Mouse (Mus musculus) forebrain, postnatal 0 days (tissue): ENCODE measurements around the gene Anapc4. TPM values are rescaled to one million over a fixed set of nuclear protein-coding genes. Genes with fewer than 3 reads are reported as not detected.

ENCODE experiments used
- ATAC-seq: fragments of 200-750 bp; cut with Nextera tagmentation; 2 replicates; pipeline ENCODE4 v1.8.0; 2017; ENCODE audit warnings: mild to moderate bottlenecking, moderate library complexity
- DNase-seq: peaks from one replicate; pipeline ENCODE4 v3.0.0-alpha.2; 2015
- H3K27ac ChIP-seq: fragments of 300-500 bp; sonication (generic); 2 replicates; pipeline ENCODE4 v1.5.1; 2014; ENCODE audit warnings: low read depth, mild to moderate bottlenecking, antibody characterized with exemption, low read length, moderate library complexity, mixed read lengths
- H3K27me3 ChIP-seq: fragments of 300-500 bp; sonication (generic); 2 replicates; pipeline ENCODE4 v1.6.1; 2014; ENCODE audit warnings: mild to moderate bottlenecking, low read length, mixed read lengths; ENCODE audit not compliant: insufficient read depth
- H3K36me3 ChIP-seq: fragments of 300-500 bp; sonication (generic); 2 replicates; pipeline ENCODE4 v1.6.1; 2014; ENCODE audit warnings: mild to moderate bottlenecking, moderate library complexity; ENCODE audit not compliant: insufficient read depth
- H3K4me1 ChIP-seq: fragments of 300-500 bp; sonication (generic); 2 replicates; pipeline ENCODE4 v1.6.1; 2014; ENCODE audit warnings: antibody characterized with exemption; ENCODE audit not compliant: insufficient read depth
- H3K4me2 ChIP-seq: fragments of 300-500 bp; sonication (generic); 2 replicates; pipeline ENCODE4 v1.6.1; 2014; ENCODE audit warnings: low read depth, mild to moderate bottlenecking, moderate library complexity
- H3K4me3 ChIP-seq: fragments of 300-500 bp; sonication (generic); 2 replicates; pipeline ENCODE4 v1.5.1; 2014; ENCODE audit warnings: low read depth, low read length, mixed read lengths
- H3K9ac ChIP-seq: fragments of 300-500 bp; sonication (generic); 2 replicates; pipeline ENCODE4 v1.6.1; 2014; ENCODE audit warnings: mild to moderate bottlenecking
- H3K9me3 ChIP-seq: fragments of 300-500 bp; sonication (generic); 2 replicates; pipeline ENCODE4 v1.6.1; 2016; ENCODE audit warnings: low read length
- CTCF ChIP-seq: sonication (generic); IDR thresholded peaks from 2 replicates; pipeline ENCODE4 v1.5.1; 2016; ENCODE audit warnings: antibody characterized with exemption, control low read depth, low read depth
- WGBS: fragments of 180-500 bp; shearing (Covaris S2); extraction: QIAGEN DNeasy Blood & Tissue Kit; methylation state at CpG from one replicate; pipeline ENCODE4 v1.1.7; 2014; 5-methylcytosine and 5-hydroxymethylcytosine counted together
- polyA plus RNA-seq: library from polyadenylated mRNA; unstranded; fragments of >200 nt; fragmentation: Nextera tagmentation; extraction: Ambion mirVana; gene quantifications from 2 replicates; pipeline ENCODE4 v1.2.1, GENCODE M21; 2015
- total RNA-seq: library from RNA; depleted of rRNA; stranded (reverse); fragments of >200 nt; gene quantifications from 2 replicates; pipeline ENCODE4 v1.2.3, GENCODE M21; 2014; rRNA removed

Gene Anapc4
- total RNA-seq (65.0 and 76.6 TPM in 2 replicates), polyA plus RNA-seq (62.7 and 78.1 TPM in 2 replicates)

DNA sequence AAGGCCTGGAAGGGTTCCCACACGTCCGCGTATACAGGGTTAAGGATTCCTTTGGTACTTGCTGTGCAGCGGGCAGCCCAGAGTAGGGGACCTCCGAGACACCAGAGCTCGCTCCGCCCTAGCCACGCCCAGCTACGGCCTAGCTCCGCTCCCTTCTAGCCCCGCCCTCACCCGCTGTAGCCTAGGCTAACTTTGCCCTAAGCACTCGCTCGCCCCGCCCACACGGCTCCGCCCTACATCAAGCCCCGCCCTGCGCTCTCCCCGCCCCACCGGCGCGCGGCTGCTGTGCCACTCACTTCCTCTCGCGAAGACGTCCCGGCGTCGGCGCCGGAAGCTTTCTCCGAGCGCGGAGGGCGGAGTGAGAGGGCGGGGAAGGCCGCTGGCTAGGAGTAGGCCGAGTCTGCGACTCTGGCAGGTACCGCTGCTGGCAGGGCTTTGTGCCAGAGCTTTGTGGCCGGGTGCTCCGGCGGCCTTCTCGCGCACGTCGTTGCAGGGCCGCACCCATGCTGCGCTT, at the start of gene Anapc4:
Gene Anapc4 (plus strand): TSS at position 252 of the 514 bp plus-strand sequence.
- no peaks in the 10 kb centered on the region for H3K9me3 ChIP-seq
- peak; percentile 98 for ATAC-seq
- H3K27ac ChIP-seq = peak within 1 kb of the TSS; percentile 89
- peaks cover 14% of the 10 kb centered on the region; the same call in 1 of the 2 replicates for H3K36me3 ChIP-seq
- H3K4me3 ChIP-seq = peak within 1 kb of the TSS; percentile 86
- peaks cover 15% of the 10 kb centered on the region for H3K4me1 ChIP-seq
- TF ChIP-seq CTCF = no peak
- DNase-seq = peak; percentile 98
- WGBS = 3% methylated on average over 50 of the region's 50 CpGs
- H3K27me3 ChIP-seq = no peaks in the 10 kb centered on the region
- peak within 1 kb of the TSS; percentile 93 for H3K9ac ChIP-seq
- H3K4me2 ChIP-seq = peak within 1 kb of the TSS; percentile 70

DNA sequence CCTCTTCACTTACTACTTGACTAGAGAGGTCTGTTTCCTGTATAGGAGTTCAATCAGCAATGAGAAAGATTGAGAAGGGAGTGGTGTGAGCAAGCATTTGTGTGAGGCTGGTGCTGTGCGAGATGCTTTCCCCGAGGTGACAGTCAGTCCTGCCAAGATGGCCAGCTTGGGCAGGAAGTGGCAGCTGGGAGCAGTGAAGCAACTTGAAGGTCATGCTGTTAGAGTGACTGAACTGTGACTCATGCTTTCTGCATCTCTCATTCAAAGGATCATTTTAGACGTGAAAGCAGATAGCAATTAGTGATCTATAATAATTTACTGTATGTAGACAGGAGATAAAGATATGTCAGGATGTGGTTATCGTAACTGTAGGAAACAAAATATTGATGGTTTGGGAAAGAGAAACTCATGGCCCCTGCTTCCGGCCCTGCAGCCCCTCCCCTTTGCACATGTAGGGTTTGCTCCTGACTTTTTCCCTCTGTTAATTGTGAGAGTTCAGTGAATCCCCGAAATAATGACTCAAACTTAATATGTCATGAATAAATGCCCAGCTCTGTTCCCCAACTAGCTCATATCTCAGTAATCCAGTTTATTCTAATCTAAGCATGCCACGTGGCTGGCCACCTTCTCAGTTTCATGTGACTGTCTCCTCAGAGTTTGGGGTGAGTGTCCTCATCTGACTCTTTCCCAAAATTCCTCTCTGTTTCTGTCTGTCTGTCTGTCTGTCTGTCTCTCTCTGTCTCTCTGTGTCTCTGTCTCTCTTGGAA, 47.1 kb upstream of the Anapc4 start:
- Histone ChIP-seq H3K9me3 (no peaks in the 10 kb centered on the region), H3K27me3 (no peaks in the 10 kb centered on the region), H3K27ac (no peak overlapping the region), H3K4me1 (no peaks in the 10 kb centered on the region), H3K4me3 (no peak overlapping the region), H3K4me2 (no peak overlapping the region), H3K36me3 (0 out of 2 replicates have a peak, but pooled peaks cover 8% of the 10 kb centered on the region), H3K9ac (no peak overlapping the region)
- no peak for DNase-seq
- TF ChIP-seq CTCF = no peak
- no peak for ATAC-seq
- WGBS = 93% methylated on average over 7 of the region's 7 CpGs

DNA sequence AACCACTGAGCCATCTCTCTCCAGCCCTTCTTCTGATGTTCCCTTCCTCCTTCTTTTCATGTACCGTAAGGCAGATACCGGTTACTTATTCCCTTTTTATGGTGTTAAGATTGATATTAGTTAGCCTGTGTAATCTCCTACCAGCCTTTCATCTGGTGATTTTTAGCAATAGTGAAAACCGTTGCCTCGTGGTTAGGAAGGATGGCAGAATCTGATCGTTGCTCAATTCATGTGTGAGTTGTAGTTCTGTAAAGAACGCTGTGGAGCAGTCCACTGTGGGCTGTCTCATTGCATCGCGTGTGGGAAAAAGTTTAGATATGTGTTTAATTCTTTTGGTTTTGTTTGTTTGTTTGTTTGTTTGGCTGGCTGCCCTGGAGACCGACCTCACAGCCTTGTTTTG, 40.6 kb upstream of the Anapc4 start:
- Histone ChIP-seq H3K4me1 (no peaks in the 10 kb centered on the region), H3K9ac (no peak overlapping the region), H3K9me3 (no peaks in the 10 kb centered on the region), H3K36me3 (peaks cover 26% of the 10 kb centered on the region), H3K27ac (no peak overlapping the region), H3K27me3 (no peaks in the 10 kb centered on the region), H3K4me2 (no peak overlapping the region), H3K4me3 (no peak overlapping the region)
- ATAC-seq = no peak
- no peak for DNase-seq
- WGBS = 93% methylated on average over 9 of the region's 9 CpGs
- no peak for TF ChIP-seq CTCF

DNA sequence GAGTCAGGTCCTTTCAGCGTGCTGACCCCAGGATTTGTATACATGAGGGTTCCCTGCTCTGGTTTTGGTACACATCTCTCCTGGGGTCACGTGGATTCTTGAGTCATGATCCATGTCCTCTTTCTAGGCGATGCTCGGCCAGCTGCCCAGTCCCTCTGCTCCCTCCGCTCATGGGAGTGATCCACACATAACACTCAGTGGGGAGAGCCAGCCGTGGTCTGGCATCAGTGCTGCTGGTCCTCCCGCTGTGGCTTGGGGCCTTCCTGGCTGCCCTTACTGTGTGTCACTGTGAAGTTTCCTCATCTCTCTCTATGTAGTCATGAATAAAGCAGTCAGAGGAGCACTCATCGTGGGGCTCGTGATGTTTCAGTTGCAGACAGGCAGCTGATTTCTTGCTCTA, 39.7 kb upstream of the Anapc4 start:
- Histone ChIP-seq H3K27ac (no peak overlapping the region), H3K27me3 (no peaks in the 10 kb centered on the region), H3K4me2 (no peak overlapping the region), H3K4me1 (no peaks in the 10 kb centered on the region), H3K9ac (no peak overlapping the region), H3K9me3 (no peaks in the 10 kb centered on the region), H3K4me3 (no peak overlapping the region), H3K36me3 (peaks cover 23% of the 10 kb centered on the region)
- ATAC-seq (no peak), DNase-seq (no peak)
- TF ChIP-seq CTCF = no peak
- 91% methylated on average over 9 of the region's 9 CpGs for WGBS

DNA sequence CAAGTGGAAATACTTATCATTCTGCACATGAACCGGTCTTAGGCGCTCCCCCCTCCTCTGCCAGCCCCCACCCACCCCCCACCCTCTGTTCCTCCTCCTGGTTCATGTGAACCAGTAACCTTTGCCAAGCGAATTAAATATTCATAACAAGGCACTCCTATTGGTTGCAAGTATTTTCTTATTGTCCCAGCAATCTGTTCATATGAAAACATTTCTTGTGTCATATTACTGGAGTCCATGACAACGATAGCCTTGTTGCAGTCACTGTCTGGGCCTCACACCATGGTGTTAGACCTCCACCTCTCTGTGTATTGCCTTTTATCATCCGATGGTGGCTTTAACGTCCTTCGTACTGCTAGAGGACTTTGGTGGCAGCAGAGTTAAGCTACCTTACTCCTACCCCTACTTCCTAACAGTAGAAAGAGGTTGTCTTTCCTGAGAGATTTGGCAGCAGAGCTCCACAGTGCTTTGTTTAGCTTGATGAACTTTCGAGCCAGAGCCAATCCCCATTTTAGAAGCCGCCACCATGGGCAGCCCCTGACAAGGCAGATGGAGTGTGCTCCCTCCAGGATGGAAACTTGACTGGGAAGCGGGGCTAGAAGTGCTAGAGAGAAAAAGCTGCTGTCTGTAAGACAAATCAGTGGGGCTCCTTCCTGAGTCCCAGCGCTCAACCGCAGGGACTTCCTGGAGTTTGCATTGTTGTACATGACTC, 34.4 kb upstream of the Anapc4 start:
- H3K4me2 ChIP-seq = no peak overlapping the region
- no peak overlapping the region for H3K4me3 ChIP-seq
- no peaks in the 10 kb centered on the region for H3K9me3 ChIP-seq
- H3K9ac ChIP-seq = no peak overlapping the region
- H3K4me1 ChIP-seq = no peaks in the 10 kb centered on the region
- 78% methylated on average over 12 of the region's 12 CpGs for WGBS
- H3K36me3 ChIP-seq = peaks cover 23% of the 10 kb centered on the region
- TF ChIP-seq CTCF = no peak
- no peaks in the 10 kb centered on the region for H3K27me3 ChIP-seq
- peak; percentile 77 for ATAC-seq
- peak overlapping the region; percentile 50; the same call in 1 of the 2 replicates for H3K27ac ChIP-seq
- peak; percentile 32 for DNase-seq

DNA sequence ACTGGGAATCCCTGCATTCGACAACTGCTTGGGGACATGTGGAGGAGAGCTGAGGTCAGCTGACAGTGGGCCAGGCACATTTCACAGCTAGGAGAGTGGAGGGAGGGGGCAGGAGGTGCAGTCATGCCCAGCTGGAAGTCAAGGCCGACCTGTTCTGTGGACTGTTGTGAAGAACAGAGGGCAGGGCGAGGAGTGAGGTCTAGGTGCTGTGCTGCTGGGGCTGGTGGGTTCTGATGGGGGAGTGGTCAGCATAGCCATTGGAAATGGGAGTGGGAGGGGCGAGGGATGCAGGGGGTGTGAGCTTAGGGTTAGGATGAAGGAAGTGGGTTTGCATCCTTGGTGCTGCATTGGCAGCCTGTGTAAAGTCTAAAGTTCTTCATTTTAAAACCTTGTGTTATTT, 28.0 kb upstream of the Anapc4 start:
- peaks cover 10% of the 10 kb centered on the region; the same call in 1 of the 2 replicates for H3K36me3 ChIP-seq
- no peaks in the 10 kb centered on the region for H3K4me1 ChIP-seq
- no peak overlapping the region for H3K9ac ChIP-seq
- ATAC-seq = peak; percentile 14; the same call in 1 of the 2 replicates
- WGBS = 85% methylated on average over 4 of the region's 4 CpGs
- no peak for TF ChIP-seq CTCF
- no peak overlapping the region for H3K4me2 ChIP-seq
- H3K4me3 ChIP-seq = no peak overlapping the region
- H3K9me3 ChIP-seq = no peaks in the 10 kb centered on the region
- no peak for DNase-seq
- no peak overlapping the region for H3K27ac ChIP-seq
- no peaks in the 10 kb centered on the region for H3K27me3 ChIP-seq
